Mouse (Mus musculus) hindbrain, embryonic 14.5 days (tissue): ENCODE measurements around the gene 9530077C05Rik. TPM values are rescaled to one million over a fixed set of nuclear protein-coding genes. Genes with fewer than 3 reads are reported as not detected.
A peak's percentile ranks its signal among the peaks of the same experiment; 100 is the strongest.
"Not testable (repeated sequence)": the region's sequence is repeated elsewhere in the genome, so short reads cannot be mapped to it uniquely, and the experiment has no call there.

ENCODE experiments used
- ATAC-seq: fragments of 200-750 bp; cut with Nextera tagmentation; 2 replicates; pipeline ENCODE4 v1.8.0; 2017; ENCODE audit warnings: moderate number of reproducible peaks, mild to moderate bottlenecking, moderate TSS enrichment, moderate library complexity; ENCODE audit not compliant: low FRiP score
- DNase-seq: peaks from one replicate; pipeline ENCODE4 v3.0.0-alpha.2; 2015; ENCODE audit warnings: low spot score
- H3K27ac ChIP-seq: fragments of 300-500 bp; sonication (generic); 2 replicates; pipeline ENCODE4 v1.5.1; 2014; ENCODE audit warnings: mild to moderate bottlenecking, moderate library complexity
- H3K27me3 ChIP-seq: fragments of 300-500 bp; sonication (generic); 2 replicates; pipeline ENCODE4 v1.6.1; 2014; ENCODE audit warnings: mild to moderate bottlenecking, low read length, mixed read lengths; ENCODE audit not compliant: control insufficient read depth, insufficient read depth
- H3K36me3 ChIP-seq: fragments of 300-500 bp; sonication (generic); replicated peaks from 2 replicates; pipeline ENCODE4 v1.6.1; 2014; ENCODE audit not compliant: control insufficient read depth, insufficient read depth
- H3K4me1 ChIP-seq: fragments of 300-500 bp; sonication (generic); replicated peaks from 2 replicates; pipeline ENCODE4 v1.6.1; 2014; ENCODE audit warnings: antibody characterized with exemption, low read length, mixed read lengths; ENCODE audit not compliant: control insufficient read depth, insufficient read depth
- H3K4me2 ChIP-seq: fragments of 300-500 bp; sonication (generic); replicated peaks from 2 replicates; pipeline ENCODE4 v1.6.1; 2014; ENCODE audit warnings: mild to moderate bottlenecking, moderate library complexity
- H3K4me3 ChIP-seq: fragments of 300-500 bp; sonication (generic); replicated peaks from 2 replicates; pipeline ENCODE4 v1.5.1; 2014; ENCODE audit warnings: mild to moderate bottlenecking, low read length
- H3K9ac ChIP-seq: fragments of 300-500 bp; sonication (generic); 2 replicates; pipeline ENCODE4 v1.6.1; 2014
- H3K9me3 ChIP-seq: fragments of 300-500 bp; sonication (generic); 2 replicates; pipeline ENCODE4 v1.6.1; 2016; ENCODE audit warnings: low read length; ENCODE audit not compliant: control insufficient read depth
- WGBS: fragments of 180-500 bp; shearing (Covaris S2); extraction: QIAGEN DNeasy Blood & Tissue Kit; methylation state at CpG from one replicate; pipeline ENCODE4 v1.1.7; 2014; 5-methylcytosine and 5-hydroxymethylcytosine counted together
- polyA plus RNA-seq: library from polyadenylated mRNA; unstranded; fragments of >200 nt; fragmentation: Nextera tagmentation; extraction: Ambion mirVana; gene quantifications from 2 replicates; pipeline ENCODE4 v1.2.1, GENCODE M21; 2014

The 9530077C05Rik gene
- polyA plus RNA-seq, 1 experiment from 2014 or later = 11.8 TPM

DNA sequence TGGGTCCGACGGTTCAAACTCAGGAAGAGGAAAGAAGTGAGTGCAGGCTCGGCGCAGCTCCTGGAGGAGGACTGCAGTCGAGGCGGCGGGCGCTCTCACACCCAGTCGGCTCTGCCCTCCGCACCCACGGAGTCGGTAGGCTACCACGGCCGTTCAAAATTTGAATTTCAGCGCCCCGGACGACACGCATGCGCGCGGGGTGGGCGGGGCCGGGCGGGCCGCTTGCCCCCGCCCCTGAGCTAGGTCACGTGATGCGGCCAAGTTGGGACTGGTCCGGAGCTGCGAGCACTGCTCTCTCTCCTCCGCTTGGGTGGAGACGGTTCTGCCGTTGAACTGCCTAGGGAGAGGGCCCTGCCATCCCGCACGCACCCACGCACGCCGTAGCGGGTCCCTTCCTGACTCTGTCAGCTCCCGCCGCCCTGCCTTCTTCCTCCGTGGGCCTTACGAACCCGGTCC is 22.3 kb upstream of the 9530077C05Rik start, which contains the start of gene Anln:
Gene Anln (minus strand): TSS at position 168 of the 456 bp plus-strand sequence.
- no peaks in the 10 kb centered on the region for H3K36me3 ChIP-seq
- peak within 1 kb of the TSS; percentile 60 for H3K4me3 ChIP-seq
- H3K9me3 ChIP-seq = no peaks in the 10 kb centered on the region
- peak within 1 kb of the TSS; percentile 90 for H3K9ac ChIP-seq
- under 1% methylated on average over 43 of the region's 44 CpGs for WGBS
- H3K27ac ChIP-seq = peak within 1 kb of the TSS; percentile 83
- H3K4me1 ChIP-seq = peaks cover 4% of the 10 kb centered on the region; the same call in 1 of the 2 replicates
- no peaks in the 10 kb centered on the region for H3K27me3 ChIP-seq
- ATAC-seq (peak; percentile 96), DNase-seq (peak; percentile 93)
- H3K4me2 ChIP-seq = peak within 1 kb of the TSS; percentile 86

DNA sequence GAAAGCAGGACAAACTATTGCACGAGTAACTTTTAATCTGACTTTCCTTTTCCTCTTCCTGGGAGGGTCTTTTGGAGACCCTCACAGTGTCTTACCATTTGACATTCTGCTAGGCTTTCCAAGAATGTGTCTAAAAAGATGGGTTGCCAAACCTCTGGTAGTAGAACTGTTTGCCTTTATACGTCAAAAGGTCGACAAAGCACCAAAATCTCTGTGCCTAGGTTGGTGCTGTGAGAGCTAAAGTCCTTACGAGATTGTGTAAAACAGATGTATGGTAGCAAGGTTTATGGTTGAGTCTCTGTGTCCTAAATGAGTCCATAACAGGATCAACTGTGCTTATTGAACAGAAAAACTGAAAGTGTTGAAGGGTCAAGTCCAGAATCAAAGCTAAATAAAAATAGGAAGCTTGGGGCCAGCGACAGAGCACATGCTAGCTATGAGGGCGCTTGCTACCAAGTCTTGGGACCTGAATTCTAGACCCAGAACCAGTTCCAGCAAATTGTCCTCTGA is 21.5 kb upstream of the 9530077C05Rik start:
- no peak overlapping the region for H3K27ac ChIP-seq
- 73% methylated on average over 6 of the region's 6 CpGs for WGBS
- H3K4me1 ChIP-seq = peaks cover 4% of the 10 kb centered on the region; the same call in 1 of the 2 replicates
- peak overlapping the region; percentile 86 for H3K4me2 ChIP-seq
- peak overlapping the region; percentile 90 for H3K9ac ChIP-seq
- no peaks in the 10 kb centered on the region for H3K9me3 ChIP-seq
- peak overlapping the region; percentile 60; the same call in 1 of the 2 replicates for H3K4me3 ChIP-seq
- DNase-seq = no peak
- ATAC-seq = no peak
- no peaks in the 10 kb centered on the region for H3K27me3 ChIP-seq
- no peaks in the 10 kb centered on the region for H3K36me3 ChIP-seq

DNA sequence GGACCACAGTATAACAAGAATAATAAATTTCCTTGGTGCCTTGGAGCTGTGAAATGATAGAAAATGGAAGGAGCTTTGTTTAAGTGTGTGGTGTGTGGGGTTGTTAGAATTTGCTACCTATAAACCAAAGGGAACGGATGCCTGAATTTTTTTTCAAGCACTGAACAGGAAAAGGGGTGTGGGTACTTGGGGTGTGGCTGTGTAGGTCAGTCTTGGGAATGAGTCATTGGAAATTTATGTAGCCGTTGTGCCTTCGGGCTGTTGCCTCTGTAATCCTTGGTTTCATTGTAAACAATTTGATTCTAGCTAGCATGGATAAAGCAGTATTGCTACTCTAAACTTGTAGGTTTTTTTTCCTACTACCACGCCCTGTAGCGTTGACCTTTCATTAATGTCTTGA is 20.9 kb upstream of the 9530077C05Rik start:
- Histone ChIP-seq H3K4me1 (peaks cover 4% of the 10 kb centered on the region; the same call in 1 of the 2 replicates), H3K27ac (no peak overlapping the region), H3K4me2 (no peak overlapping the region), H3K9me3 (no peaks in the 10 kb centered on the region), H3K27me3 (no peaks in the 10 kb centered on the region), H3K36me3 (no peaks in the 10 kb centered on the region), H3K9ac (no peak overlapping the region), H3K4me3 (no peak overlapping the region)
- DNase-seq (no peak), ATAC-seq (no peak)
- WGBS = 91% methylated on average over 5 of the region's 5 CpGs

DNA sequence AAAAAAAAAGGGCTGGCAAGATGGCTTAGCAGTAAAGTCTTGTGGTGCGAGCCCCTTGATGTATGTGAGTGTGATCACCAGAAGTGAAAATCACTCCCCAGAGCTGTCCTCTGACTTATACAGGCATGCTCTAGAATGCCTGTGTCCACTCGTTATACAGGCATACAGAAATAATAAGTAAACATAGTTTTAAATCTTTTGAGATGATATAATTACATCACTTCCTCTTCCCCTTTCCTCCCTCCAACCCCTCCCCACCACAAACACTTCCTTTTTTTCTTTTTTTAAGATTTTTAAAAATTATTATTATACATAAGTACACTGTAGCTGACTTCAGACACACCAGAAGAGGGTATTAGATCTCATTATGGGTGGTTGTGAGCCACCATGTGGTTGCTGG is 16.6 kb upstream of the 9530077C05Rik start:
- ATAC-seq = no peak
- WGBS = 92% methylated on average over 2 of the region's 2 CpGs
- no peak for DNase-seq
- Histone ChIP-seq H3K4me1 (no peaks in the 10 kb centered on the region), H3K27me3 (no peaks in the 10 kb centered on the region), H3K27ac (no peak overlapping the region), H3K36me3 (no peaks in the 10 kb centered on the region), H3K4me3 (no peak overlapping the region), H3K4me2 (no peak overlapping the region), H3K9ac (no peak overlapping the region), H3K9me3 (no peaks in the 10 kb centered on the region)

DNA sequence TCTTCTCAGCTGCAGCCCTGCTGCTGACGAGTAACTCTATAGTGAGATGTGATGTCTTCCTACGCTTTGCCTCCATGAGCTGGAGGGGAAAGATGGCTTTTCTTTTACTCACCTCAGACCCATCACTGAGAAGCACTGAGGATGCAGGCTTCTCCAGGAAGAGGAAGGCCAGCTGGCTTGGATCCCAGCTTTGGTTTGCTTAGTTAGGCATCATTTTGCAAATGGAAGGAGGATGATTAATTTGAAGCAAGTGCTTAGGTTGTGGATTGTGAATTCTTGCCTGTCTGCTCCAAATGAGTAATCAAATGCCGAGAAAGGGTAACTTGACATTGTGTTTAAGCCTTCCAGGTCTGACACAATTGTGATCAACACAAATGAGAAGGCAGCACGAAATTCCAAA is 12.3 kb upstream of the 9530077C05Rik start:
- 77% methylated on average over 4 of the region's 4 CpGs for WGBS
- no peak overlapping the region for H3K4me3 ChIP-seq
- H3K4me2 ChIP-seq = no peak overlapping the region
- no peaks in the 10 kb centered on the region for H3K27me3 ChIP-seq
- no peak overlapping the region for H3K27ac ChIP-seq
- no peaks in the 10 kb centered on the region for H3K9me3 ChIP-seq
- no peak for ATAC-seq
- H3K9ac ChIP-seq = no peak overlapping the region
- H3K36me3 ChIP-seq = no peaks in the 10 kb centered on the region
- no peak for DNase-seq
- H3K4me1 ChIP-seq = no peaks in the 10 kb centered on the region

DNA sequence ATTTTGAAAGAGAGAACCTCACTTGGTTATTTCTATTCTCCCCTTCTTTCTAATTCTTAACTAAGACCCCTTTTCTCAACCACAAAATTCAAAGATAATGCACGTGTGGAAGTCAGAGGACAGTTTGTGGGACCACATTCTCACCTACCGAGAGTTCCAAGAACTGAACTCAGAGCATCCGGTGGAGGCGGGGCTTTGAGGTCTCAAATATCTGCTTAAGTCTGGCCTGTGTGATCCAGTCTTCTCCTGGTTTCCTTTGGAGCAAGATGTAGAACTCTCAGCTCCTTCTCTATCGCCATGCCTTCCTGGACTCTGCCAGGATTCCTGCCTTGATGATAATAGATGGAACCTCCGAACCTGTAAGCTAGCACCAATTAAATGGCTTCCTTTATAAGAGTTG is 9.3 kb upstream of the 9530077C05Rik start:
- DNase-seq = no peak
- Histone ChIP-seq H3K4me3 (no peak overlapping the region), H3K9ac (no peak overlapping the region), H3K27ac (no peak overlapping the region), H3K9me3 (no peaks in the 10 kb centered on the region), H3K36me3 (no peaks in the 10 kb centered on the region), H3K4me1 (no peaks in the 10 kb centered on the region), H3K4me2 (no peak overlapping the region), H3K27me3 (no peaks in the 10 kb centered on the region)
- WGBS = 90% methylated on average over 6 of the region's 6 CpGs
- no peak for ATAC-seq

DNA sequence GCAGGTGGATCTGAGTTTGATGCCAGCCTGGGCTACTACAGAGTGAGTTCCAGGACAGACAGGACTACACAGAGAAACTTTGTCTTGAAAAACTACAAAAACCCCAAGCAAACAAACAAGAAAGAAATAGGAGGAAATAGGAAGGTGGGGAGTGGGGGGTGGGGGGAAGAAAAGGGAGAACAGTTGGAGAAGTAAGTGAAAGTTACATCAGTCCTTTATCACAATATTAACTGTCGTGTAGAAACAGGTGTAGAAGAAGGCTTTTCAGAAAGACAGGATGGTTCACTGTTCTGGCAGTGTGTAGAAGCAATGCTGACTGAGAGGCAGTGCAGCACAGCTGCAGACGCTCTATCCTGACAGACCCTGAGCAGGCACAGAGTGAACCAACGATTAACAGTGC is 8.3 kb upstream of the 9530077C05Rik start:
- no peaks in the 10 kb centered on the region for H3K36me3 ChIP-seq
- no peaks in the 10 kb centered on the region for H3K27me3 ChIP-seq
- no peak overlapping the region for H3K9ac ChIP-seq
- no peak overlapping the region for H3K4me3 ChIP-seq
- 84% methylated on average over 3 of the region's 3 CpGs for WGBS
- no peak overlapping the region for H3K4me2 ChIP-seq
- no peak for ATAC-seq
- H3K27ac ChIP-seq = no peak overlapping the region
- no peaks in the 10 kb centered on the region for H3K4me1 ChIP-seq
- DNase-seq = no peak
- H3K9me3 ChIP-seq = no peaks in the 10 kb centered on the region

DNA sequence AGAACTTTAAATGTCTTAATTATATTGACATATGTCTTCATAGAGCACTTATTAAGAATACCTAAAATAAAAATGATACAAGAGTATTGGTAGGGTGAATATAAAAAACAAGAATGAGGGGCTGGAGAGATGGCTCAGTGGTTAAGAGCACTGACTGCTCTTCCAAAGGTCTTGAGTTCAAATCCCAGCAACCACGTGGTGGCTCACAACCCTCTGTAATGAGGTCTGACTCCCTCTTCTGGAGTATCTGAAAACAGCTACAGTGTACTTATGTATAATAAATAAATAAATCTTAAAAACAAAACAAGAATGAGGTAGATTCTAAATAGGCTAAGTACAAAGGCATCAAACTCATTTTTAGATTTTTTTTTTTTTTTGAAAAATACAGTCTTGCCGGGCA is 7.8 kb upstream of the 9530077C05Rik start:
- H3K36me3 ChIP-seq, H3K27me3 ChIP-seq, H3K4me3 ChIP-seq, H3K4me2 ChIP-seq, ATAC-seq, H3K4me1 ChIP-seq, DNase-seq, H3K27ac ChIP-seq, H3K9ac ChIP-seq, H3K9me3 ChIP-seq: not testable (repeated sequence)
- WGBS = 73% methylated on average over 2 of the region's 2 CpGs

DNA sequence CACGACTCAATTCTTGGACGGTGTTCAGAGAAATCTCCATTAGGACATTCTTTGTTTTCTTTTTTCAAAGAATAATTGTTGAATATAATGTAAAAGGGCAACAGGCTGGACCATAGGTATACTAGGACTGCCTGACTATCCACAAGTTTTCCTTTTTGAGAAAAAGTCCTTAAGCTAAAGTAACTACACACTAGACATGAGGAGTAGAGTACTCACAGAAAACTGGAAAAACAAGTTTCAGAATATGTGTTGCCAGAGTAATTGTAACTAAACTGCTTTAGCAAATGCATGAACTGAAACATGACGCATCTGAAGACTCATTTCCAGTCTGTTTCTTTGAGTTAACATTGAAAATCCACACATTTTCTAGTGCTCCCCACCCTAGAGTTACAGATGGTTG is 5.9 kb upstream of the 9530077C05Rik start:
- Histone ChIP-seq H3K9me3 (no peaks in the 10 kb centered on the region), H3K9ac (no peak overlapping the region), H3K27ac (no peak overlapping the region), H3K4me2 (no peak overlapping the region), H3K4me1 (no peaks in the 10 kb centered on the region), H3K4me3 (no peak overlapping the region), H3K27me3 (no peaks in the 10 kb centered on the region), H3K36me3 (no peaks in the 10 kb centered on the region)
- DNase-seq (no peak), ATAC-seq (no peak)
- 86% methylated on average over 3 of the region's 3 CpGs for WGBS

DNA sequence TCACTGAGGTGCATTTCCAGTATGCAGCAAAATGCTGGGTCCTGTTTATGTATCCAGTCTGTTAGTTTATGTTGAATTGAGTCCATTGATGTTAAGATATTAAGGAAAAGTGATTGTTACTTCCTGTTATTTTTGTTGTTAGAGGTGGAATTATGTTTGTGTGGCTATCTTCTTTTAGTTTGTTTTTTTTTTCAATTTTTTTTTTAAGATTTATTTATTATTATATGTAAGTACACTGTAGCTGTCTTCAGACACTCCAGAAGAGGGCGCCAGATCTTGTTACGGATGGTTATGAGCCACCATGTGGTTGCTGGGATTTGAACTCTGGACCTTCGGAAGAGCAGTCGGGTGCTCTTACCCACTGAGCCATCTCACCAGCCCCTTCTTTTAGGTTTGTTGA is 3.7 kb upstream of the 9530077C05Rik start:
- DNase-seq, H3K4me3 ChIP-seq, H3K9me3 ChIP-seq, H3K4me1 ChIP-seq, H3K27me3 ChIP-seq, H3K27ac ChIP-seq, H3K4me2 ChIP-seq, ATAC-seq, H3K36me3 ChIP-seq, H3K9ac ChIP-seq: not testable (repeated sequence)
- WGBS = 97% methylated on average over 2 of the region's 4 CpGs
